Mouse (Mus musculus) neural tube, embryonic 12.5 days (tissue): Measurements from ENCODE around the gene Slco3a1. TPM values are rescaled to one million over a fixed set of nuclear protein-coding genes. Genes with fewer than 3 reads are reported as not detected.

ENCODE experiments used
- ATAC-seq: fragments of 200-750 bp; cut with Nextera tagmentation; 2 replicates; pipeline ENCODE4 v1.8.0; 2017; ENCODE audit warnings: low read depth, mild to moderate bottlenecking, moderate TSS enrichment, moderate library complexity; ENCODE audit not compliant: low FRiP score
- H3K27ac ChIP-seq: fragments of 300-500 bp; sonication (generic); 2 replicates; pipeline ENCODE4 v1.5.1; 2016
- H3K27me3 ChIP-seq: fragments of 300-500 bp; sonication (generic); replicated peaks from 2 replicates; pipeline ENCODE4 v1.6.1; 2016; ENCODE audit warnings: mild to moderate bottlenecking
- H3K36me3 ChIP-seq: fragments of 300-500 bp; sonication (generic); 2 replicates; pipeline ENCODE4 v1.6.1; 2016; ENCODE audit warnings: mild to moderate bottlenecking
- H3K4me1 ChIP-seq: fragments of 300-500 bp; sonication (generic); 2 replicates; pipeline ENCODE4 v1.6.1; 2016
- H3K4me2 ChIP-seq: fragments of 300-500 bp; sonication (generic); replicated peaks from 2 replicates; pipeline ENCODE4 v1.6.1; 2016; ENCODE audit warnings: mild to moderate bottlenecking
- H3K4me3 ChIP-seq: fragments of 300-500 bp; sonication (generic); 2 replicates; pipeline ENCODE4 v1.5.1; 2016
- H3K9ac ChIP-seq: fragments of 300-500 bp; sonication (generic); 2 replicates; pipeline ENCODE4 v1.6.1; 2016; ENCODE audit warnings: mild to moderate bottlenecking
- H3K9me3 ChIP-seq: fragments of 300-500 bp; sonication (generic); 2 replicates; pipeline ENCODE4 v1.6.1; 2016; ENCODE audit warnings: mild to moderate bottlenecking
- WGBS: fragments of 180-500 bp; shearing (Covaris S2); methylation state at CpG from one replicate; pipeline ENCODE4 v1.1.7; 2016; 5-methylcytosine and 5-hydroxymethylcytosine counted together
- polyA plus RNA-seq: library from polyadenylated mRNA; unstranded; fragments of >200 nt; fragmentation: Nextera tagmentation; extraction: Ambion mirVana; gene quantifications from 2 replicates; pipeline ENCODE4 v1.2.1, GENCODE M21; 2016

Slco3a1 gene
- polyA plus RNA-seq, 1 experiment from 2014 or later = 26.6 TPM

DNA sequence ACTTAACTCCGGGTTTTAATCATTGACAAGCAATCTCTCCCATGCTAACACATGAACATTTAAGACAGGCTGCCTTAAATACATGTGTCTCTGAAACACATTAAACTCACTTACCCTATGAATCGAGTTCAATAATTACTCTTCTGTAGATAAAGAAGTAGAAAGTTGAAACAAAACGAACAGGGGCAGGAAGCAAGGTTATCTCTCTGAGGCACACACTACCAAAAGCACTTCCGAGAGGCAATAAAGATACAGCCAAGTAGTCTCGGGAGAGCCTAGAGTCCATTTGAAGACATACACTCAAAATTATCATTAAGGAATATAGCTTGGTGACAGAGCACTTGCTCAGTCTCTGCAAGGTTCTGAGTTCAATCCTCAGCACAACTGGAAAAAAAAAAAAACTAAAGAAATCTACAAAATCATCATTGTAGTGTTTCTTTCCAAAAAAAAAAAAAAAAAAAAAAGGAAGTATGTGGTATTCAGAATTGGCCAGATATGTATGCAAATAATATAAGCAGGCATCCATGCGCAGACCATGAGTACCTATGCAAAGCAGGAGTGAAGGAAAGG is 5.5 kb downstream of the Slco3a1 start:
- ATAC-seq = no peak
- H3K9me3 ChIP-seq = no peaks in the 10 kb centered on the region
- H3K27ac ChIP-seq = no peak overlapping the region
- H3K9ac ChIP-seq = no peak overlapping the region
- H3K36me3 ChIP-seq = no peaks in the 10 kb centered on the region
- 80% methylated on average over 6 of the region's 6 CpGs for WGBS
- H3K4me3 ChIP-seq = no peak overlapping the region
- H3K4me1 ChIP-seq = peaks cover 5% of the 10 kb centered on the region; the same call in 1 of the 2 replicates
- H3K27me3 ChIP-seq = peaks cover 11% of the 10 kb centered on the region
- no peak overlapping the region for H3K4me2 ChIP-seq

DNA sequence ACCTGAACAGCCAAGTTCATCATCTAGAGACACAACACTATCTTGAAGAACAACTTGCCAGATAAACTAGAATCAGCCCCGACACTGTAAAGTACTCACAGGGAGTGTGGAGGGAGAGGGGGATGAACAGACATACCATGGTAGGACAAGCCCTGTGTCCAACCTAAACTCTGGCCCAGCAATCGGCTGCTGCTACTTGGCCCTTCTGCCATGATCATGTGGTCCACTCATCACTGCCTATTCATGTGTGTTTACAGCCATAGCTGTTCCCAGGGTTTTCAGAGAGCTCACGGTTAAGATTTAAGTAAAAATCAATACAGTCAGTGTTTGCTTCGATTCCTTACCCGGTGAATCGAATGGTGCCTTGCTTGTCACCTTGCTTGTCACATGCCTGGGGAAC is 7.9 kb downstream of the Slco3a1 start:
- 84% methylated on average over 6 of the region's 6 CpGs for WGBS
- ATAC-seq = no peak
- Histone ChIP-seq H3K9me3 (no peaks in the 10 kb centered on the region), H3K4me2 (no peak overlapping the region), H3K27ac (no peak overlapping the region), H3K27me3 (no peaks in the 10 kb centered on the region), H3K9ac (no peak overlapping the region), H3K4me3 (no peak overlapping the region), H3K4me1 (no peaks in the 10 kb centered on the region), H3K36me3 (no peaks in the 10 kb centered on the region)

DNA sequence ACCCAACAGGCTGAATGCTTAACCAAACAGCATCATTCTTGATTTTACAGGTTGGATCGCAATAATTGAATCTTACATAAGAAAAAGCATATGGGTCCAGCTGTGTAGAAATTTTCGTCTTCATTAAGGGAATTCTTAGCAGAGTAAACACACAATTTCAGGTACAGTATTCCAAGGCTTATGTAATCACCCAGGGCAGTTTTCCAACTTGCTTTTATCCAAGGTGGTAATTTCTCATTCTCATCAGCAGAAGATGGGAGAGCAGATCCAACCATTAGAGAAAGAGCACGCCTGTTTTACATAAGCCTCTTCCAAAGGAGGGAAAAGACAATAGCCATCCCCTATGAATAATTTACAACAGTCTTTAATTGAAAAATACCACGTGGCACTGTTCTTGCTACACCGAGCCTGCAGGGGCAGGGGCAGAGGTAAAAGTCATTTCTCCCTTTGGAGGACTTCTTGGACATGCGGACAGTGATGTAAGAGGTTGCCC is 9.0 kb downstream of the Slco3a1 start:
- WGBS = 71% methylated on average over 6 of the region's 6 CpGs
- no peak for ATAC-seq
- Histone ChIP-seq H3K4me3 (no peak overlapping the region), H3K9me3 (no peaks in the 10 kb centered on the region), H3K27ac (no peak overlapping the region), H3K27me3 (no peaks in the 10 kb centered on the region), H3K4me1 (no peaks in the 10 kb centered on the region), H3K9ac (no peak overlapping the region), H3K36me3 (no peaks in the 10 kb centered on the region), H3K4me2 (no peak overlapping the region)

DNA sequence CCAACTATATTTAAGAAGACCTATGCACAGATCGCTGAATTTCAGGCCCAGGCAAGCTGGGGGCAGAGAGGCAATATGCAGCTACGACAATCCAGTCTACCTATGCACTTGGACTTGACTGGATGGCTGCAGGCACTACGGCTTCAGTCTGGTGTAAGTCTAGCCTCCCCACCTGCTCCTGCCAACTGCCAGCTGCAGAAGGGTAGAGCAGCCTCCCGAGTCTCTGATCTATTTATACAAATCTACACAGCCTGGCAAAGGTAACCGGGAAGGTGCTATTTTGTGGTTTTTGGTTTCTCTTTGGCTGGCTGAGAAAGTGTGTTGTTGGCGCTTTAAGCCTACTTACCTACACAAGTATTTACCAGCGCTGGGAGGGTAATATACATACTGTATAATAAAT is 10.3 kb downstream of the Slco3a1 start:
- Histone ChIP-seq H3K36me3 (no peaks in the 10 kb centered on the region), H3K4me1 (no peaks in the 10 kb centered on the region), H3K27ac (no peak overlapping the region), H3K4me2 (no peak overlapping the region), H3K9me3 (no peaks in the 10 kb centered on the region), H3K4me3 (no peak overlapping the region), H3K9ac (no peak overlapping the region), H3K27me3 (no peaks in the 10 kb centered on the region)
- no peak for ATAC-seq
- WGBS = 87% methylated on average over 7 of the region's 7 CpGs

DNA sequence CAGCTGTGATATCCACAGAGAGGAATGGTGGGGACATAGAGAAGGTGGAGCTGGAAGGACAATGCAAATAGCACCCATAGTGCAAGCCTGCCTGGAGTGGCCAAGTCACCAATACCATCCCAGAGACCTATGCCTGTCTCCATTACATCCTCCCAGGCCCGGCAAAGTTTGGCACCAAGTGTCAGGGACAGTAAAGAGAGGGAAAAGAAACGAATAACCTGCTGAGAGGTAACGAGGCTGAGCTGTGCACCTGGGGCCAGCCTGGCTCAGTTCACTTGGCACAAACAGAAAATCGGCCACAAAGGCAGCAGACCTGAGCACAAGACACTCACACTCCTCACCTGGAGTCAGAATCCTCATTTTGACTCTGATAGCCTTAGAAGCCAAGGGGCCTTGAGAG is 12.6 kb downstream of the Slco3a1 start:
- 62% methylated on average over 4 of the region's 4 CpGs for WGBS
- no peak overlapping the region for H3K4me3 ChIP-seq
- ATAC-seq = no peak
- H3K36me3 ChIP-seq = no peaks in the 10 kb centered on the region
- no peak overlapping the region for H3K9ac ChIP-seq
- H3K27me3 ChIP-seq = no peaks in the 10 kb centered on the region
- H3K4me2 ChIP-seq = no peak overlapping the region
- no peak overlapping the region for H3K27ac ChIP-seq
- H3K4me1 ChIP-seq = no peaks in the 10 kb centered on the region
- H3K9me3 ChIP-seq = no peaks in the 10 kb centered on the region

DNA sequence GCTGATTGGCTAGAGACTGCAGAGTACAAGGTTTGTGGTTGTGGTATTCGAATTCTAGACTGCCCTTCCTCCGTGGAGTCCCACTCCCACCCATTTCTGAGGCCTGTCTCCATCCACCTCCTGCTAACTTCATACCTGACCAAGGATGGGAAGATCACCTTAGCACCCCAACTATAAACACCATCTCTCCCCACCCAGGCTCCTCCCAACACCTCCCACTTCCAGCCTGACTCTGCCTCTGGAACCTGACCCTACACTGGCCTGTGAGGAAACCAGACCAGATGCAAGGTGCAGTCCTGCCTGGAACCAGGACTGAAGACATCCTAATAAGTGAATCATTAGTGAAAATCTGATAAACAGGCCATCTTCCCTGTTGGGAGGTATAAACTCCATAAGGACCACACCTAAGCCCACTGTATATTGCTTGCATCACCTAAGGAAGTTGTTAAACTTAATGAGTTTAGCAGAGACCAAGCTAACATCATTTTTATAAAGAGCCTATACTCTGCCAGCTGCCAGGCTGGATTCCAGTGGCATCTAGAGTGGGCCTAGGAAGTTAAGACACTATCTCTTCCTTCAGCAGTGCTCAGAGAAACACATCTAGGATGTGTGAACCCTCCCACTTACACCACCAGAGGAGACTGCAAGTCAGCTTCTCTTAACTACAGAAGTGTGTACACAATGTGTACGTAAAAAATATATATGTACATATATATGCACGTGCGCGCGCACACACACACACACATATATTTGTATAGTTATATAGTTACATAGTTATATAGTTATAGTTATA is 13.5 kb downstream of the Slco3a1 start:
- ATAC-seq = no peak
- no peak overlapping the region for H3K4me3 ChIP-seq
- H3K9ac ChIP-seq = no peak overlapping the region
- WGBS = 93% methylated on average over 7 of the region's 7 CpGs
- no peaks in the 10 kb centered on the region for H3K27me3 ChIP-seq
- no peak overlapping the region for H3K27ac ChIP-seq
- H3K9me3 ChIP-seq = no peaks in the 10 kb centered on the region
- no peak overlapping the region for H3K4me2 ChIP-seq
- H3K4me1 ChIP-seq = no peaks in the 10 kb centered on the region
- H3K36me3 ChIP-seq = no peaks in the 10 kb centered on the region

DNA sequence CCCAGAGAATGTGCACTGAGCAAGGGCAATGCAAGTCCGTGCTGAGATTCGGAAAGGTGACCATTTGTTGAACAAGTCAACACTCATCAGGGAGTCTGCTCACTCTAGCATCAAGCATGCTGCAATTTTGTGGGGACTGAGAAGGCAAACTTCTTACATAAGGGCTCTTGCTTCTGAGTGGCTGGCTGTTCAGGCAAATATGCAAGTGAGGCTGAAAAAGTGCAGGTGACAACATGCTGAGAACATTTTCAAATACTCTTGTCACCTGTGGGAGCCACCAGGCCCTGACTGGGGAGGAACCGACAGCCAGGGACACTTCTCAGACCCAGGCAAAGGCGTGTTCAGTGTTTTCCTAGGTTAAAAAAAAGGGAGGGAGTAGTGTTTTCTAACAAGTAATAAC is 18.4 kb downstream of the Slco3a1 start:
- H3K4me1 ChIP-seq = no peaks in the 10 kb centered on the region
- H3K36me3 ChIP-seq = no peaks in the 10 kb centered on the region
- no peak overlapping the region for H3K27ac ChIP-seq
- no peak overlapping the region for H3K4me3 ChIP-seq
- 76% methylated on average over 4 of the region's 4 CpGs for WGBS
- no peaks in the 10 kb centered on the region for H3K27me3 ChIP-seq
- ATAC-seq = no peak
- no peak overlapping the region for H3K4me2 ChIP-seq
- no peaks in the 10 kb centered on the region for H3K9me3 ChIP-seq
- no peak overlapping the region for H3K9ac ChIP-seq

DNA sequence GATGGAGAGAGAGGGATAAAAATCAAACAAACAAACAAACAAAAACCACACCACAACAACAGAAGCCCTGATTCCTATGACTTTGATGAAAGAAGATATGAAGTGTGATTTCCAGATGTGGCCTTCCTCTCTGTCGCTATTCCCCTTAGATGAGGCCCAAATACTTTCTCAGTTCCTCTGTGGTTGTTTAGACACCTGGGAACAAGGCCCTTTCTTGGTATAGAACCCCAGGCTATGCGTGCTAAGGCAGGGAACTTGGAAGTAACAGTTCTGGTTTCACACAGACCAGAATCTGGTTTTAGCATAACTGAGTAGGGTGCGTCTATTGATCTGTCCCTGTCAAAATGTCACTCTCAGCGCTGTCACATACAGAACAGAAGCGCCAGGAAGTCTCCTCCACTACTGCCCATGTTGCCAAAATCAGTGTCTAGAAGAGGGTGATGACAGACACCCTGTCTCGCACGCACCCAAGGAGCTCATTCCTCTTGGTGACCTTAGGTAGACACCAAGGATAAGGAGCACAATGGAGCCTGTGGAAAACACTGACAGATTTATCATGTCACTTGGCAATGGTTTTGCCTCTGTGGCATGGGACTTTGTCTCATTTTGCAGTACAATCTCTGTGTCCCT is 23.0 kb downstream of the Slco3a1 start:
- Histone ChIP-seq H3K4me2 (no peak overlapping the region), H3K9ac (no peak overlapping the region), H3K9me3 (no peaks in the 10 kb centered on the region), H3K27me3 (no peaks in the 10 kb centered on the region), H3K4me1 (no peaks in the 10 kb centered on the region), H3K27ac (no peak overlapping the region), H3K4me3 (no peak overlapping the region), H3K36me3 (no peaks in the 10 kb centered on the region)
- 90% methylated on average over 7 of the region's 7 CpGs for WGBS
- ATAC-seq = no peak

DNA sequence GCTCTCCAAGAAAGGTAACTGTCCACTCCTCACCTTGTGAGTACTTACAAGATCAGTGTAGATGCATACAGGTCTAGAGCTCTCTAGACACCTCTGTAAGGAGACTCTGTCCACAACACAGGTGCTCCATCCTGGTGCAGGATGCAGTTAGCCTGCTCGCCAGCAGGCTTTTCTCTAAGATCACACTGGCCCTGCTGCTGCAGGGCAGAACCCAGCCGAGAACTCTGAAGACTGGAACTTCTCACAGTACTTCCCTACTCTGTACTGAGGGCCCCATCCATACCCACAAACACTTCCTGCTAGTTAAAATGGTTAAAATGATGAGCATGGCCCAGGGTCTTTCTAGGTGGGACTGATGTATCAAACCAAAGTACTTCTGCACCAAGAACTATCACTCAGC is 24.7 kb downstream of the Slco3a1 start:
- no peak overlapping the region for H3K4me2 ChIP-seq
- no peak overlapping the region for H3K27ac ChIP-seq
- H3K4me1 ChIP-seq = no peaks in the 10 kb centered on the region
- no peaks in the 10 kb centered on the region for H3K9me3 ChIP-seq
- no peaks in the 10 kb centered on the region for H3K36me3 ChIP-seq
- H3K4me3 ChIP-seq = no peak overlapping the region
- no peak overlapping the region for H3K9ac ChIP-seq
- no peaks in the 10 kb centered on the region for H3K27me3 ChIP-seq
- WGBS = 65% methylated on average over 2 of the region's 2 CpGs
- no peak for ATAC-seq

DNA sequence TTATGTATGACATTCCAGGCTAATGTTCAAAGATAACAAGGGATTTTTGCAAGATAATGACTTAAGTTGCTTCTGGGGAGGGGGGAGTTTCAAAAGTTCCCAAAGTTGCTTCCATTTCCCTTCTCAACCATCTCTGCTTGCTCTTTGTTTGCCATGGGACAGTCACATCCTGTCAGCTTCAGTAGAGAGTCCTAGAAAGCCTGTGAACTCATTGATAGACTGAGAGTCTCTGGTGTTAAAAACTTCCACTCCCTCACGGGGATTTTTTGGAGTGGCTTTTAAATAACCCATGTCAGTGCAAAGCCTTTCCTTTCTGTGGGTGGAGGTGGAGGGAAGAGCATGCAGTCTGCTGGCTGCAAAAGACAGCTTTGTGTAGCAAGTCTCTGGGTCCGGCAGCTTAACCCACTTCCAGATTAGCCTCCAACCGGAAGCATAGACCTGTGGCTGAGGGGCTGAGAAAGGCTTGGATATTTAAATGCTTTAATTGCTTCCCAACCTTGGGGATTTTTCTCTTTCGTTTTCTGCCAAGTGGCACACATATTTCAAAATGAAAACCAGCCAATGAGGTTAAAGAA is 25.3 kb downstream of the Slco3a1 start:
- Histone ChIP-seq H3K36me3 (no peaks in the 10 kb centered on the region), H3K4me3 (no peak overlapping the region), H3K27ac (no peak overlapping the region), H3K4me2 (no peak overlapping the region), H3K4me1 (no peaks in the 10 kb centered on the region), H3K27me3 (no peaks in the 10 kb centered on the region), H3K9me3 (no peaks in the 10 kb centered on the region), H3K9ac (no peak overlapping the region)
- no peak for ATAC-seq
- 60% methylated on average over 4 of the region's 4 CpGs for WGBS

DNA sequence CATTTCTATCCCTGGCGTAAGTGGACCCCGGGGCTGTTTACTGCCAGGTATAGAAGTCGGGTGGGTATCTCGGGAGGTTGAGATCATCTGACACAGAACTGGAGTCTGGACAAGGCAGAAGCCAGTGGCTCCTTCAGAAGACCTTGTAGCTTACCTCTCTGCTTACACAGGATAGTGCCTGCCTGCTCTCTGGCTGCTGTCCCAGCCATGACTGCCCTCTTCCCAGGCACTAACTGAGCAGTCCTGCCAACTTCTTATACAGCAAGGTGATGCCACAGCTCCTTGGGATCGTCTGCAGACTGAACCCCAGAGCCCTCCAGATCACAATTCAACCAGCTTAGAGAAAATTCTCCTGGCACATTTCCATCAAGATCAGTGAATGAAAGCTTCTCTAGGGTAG is 26.4 kb downstream of the Slco3a1 start:
- H3K27me3 ChIP-seq = no peaks in the 10 kb centered on the region
- H3K27ac ChIP-seq = no peak overlapping the region
- H3K9ac ChIP-seq = no peak overlapping the region
- no peak overlapping the region for H3K4me2 ChIP-seq
- H3K4me3 ChIP-seq = no peak overlapping the region
- H3K36me3 ChIP-seq = no peaks in the 10 kb centered on the region
- no peaks in the 10 kb centered on the region for H3K9me3 ChIP-seq
- H3K4me1 ChIP-seq = no peaks in the 10 kb centered on the region; the same call in 1 of the 2 replicates
- 91% methylated on average over 5 of the region's 5 CpGs for WGBS
- no peak for ATAC-seq

DNA sequence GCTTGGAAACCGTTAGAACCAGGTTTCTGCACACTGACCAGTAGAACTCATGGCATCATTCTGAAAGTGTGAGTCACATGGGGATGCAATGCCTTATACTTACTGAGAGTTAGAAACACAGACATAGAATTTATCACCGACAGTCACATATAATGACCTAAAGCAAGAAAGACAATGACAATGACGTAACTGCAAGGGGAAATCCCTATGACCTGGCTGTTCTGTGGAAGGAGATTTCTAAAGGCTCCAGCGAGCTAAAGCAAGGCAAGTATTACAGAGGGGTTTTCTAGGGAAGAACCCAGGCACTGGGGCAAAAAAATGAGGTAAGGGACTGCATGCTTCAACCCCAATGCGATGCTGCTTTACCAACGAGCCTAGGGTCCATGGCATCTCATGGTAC is 26.9 kb downstream of the Slco3a1 start:
- Histone ChIP-seq H3K36me3 (no peaks in the 10 kb centered on the region), H3K4me3 (no peak overlapping the region), H3K4me2 (no peak overlapping the region), H3K9ac (no peak overlapping the region), H3K27ac (no peak overlapping the region), H3K9me3 (no peaks in the 10 kb centered on the region), H3K27me3 (no peaks in the 10 kb centered on the region), H3K4me1 (no peaks in the 10 kb centered on the region; the same call in 1 of the 2 replicates)
- 71% methylated on average over 6 of the region's 6 CpGs for WGBS
- ATAC-seq = no peak
